Mouse (Mus musculus): Measurements from ENCODE around the gene Pigu. TPM values are rescaled to one million over a fixed set of nuclear protein-coding genes. Genes with fewer than 3 reads are reported as not detected.

The Pigu gene
- polyA plus RNA-seq, 1 experiment from 2014 or later, result 68.2 TPM

GRCm38 (mm10) chr2:155336254-155336653 lies 21.0 kb downstream of the Pigu start:
- Histone ChIP-seq H3K27ac (ENCODE audit: low read depth, low read length) (no peak overlapping the region), H3K4me2 (ENCODE audit: low read depth, low read length) (no peak overlapping the region), H3K4me1 (ENCODE audit: control insufficient read depth, insufficient read depth, low read length) (no peaks in the 10 kb centered on the region), H3K9ac (replicated peaks; ENCODE audit: low read depth, low read length) (no peak overlapping the region), H3K9me3 (ENCODE audit: control insufficient read depth, low read length) (no peaks in the 10 kb centered on the region), H3K36me3 (ENCODE audit: control insufficient read depth, insufficient read depth, low read length) (peaks cover 2% of the 10 kb centered on the region; the same call in 1 of the 2 replicates), H3K27me3 (ENCODE audit: control insufficient read depth, insufficient read depth, low read length) (no peaks in the 10 kb centered on the region), H3K4me3 (ENCODE audit: low read depth, low read length) (no peak overlapping the region)
- WGBS, result 95% methylated on average over 3 of the region's 3 CpGs
- no peak for ATAC-seq (ENCODE audit: low read depth)

GRCm38 (mm10) chr2:155335231-155335630 lies 22.0 kb downstream of the Pigu start:
- no peaks in the 10 kb centered on the region for H3K27me3 ChIP-seq (ENCODE audit: control insufficient read depth, insufficient read depth, low read length)
- no peak for ATAC-seq (ENCODE audit: low read depth)
- no peaks in the 10 kb centered on the region for H3K9me3 ChIP-seq (ENCODE audit: control insufficient read depth, low read length)
- no peak overlapping the region for H3K4me2 ChIP-seq (ENCODE audit: low read depth, low read length)
- H3K4me3 ChIP-seq (ENCODE audit: low read depth, low read length), result no peak overlapping the region
- WGBS, result 83% methylated on average over 1 of the region's 1 CpGs
- no peak overlapping the region for H3K9ac ChIP-seq (replicated peaks; ENCODE audit: low read depth, low read length)
- no peak overlapping the region for H3K27ac ChIP-seq (ENCODE audit: low read depth, low read length)
- no peaks in the 10 kb centered on the region for H3K4me1 ChIP-seq (ENCODE audit: control insufficient read depth, insufficient read depth, low read length)
- peaks cover 2% of the 10 kb centered on the region; the same call in 1 of the 2 replicates for H3K36me3 ChIP-seq (ENCODE audit: control insufficient read depth, insufficient read depth, low read length)

- H3K27me3 ChIP-seq (ENCODE audit: control insufficient read depth, insufficient read depth, low read length), result no peaks in the 10 kb centered on the region
- H3K36me3 ChIP-seq (ENCODE audit: control insufficient read depth, insufficient read depth, low read length), result peaks cover 2% of the 10 kb centered on the region; the same call in 1 of the 2 replicates
- H3K4me3 ChIP-seq (ENCODE audit: low read depth, low read length), result no peak overlapping the region
- no peaks in the 10 kb centered on the region for H3K4me1 ChIP-seq (ENCODE audit: control insufficient read depth, insufficient read depth, low read length)
- H3K4me2 ChIP-seq (ENCODE audit: low read depth, low read length), result no peak overlapping the region
- no peak overlapping the region for H3K9ac ChIP-seq (replicated peaks; ENCODE audit: low read depth, low read length)
- no peak overlapping the region for H3K27ac ChIP-seq (ENCODE audit: low read depth, low read length)
- ATAC-seq (ENCODE audit: low read depth), result no peak
- no peaks in the 10 kb centered on the region for H3K9me3 ChIP-seq (ENCODE audit: control insufficient read depth, low read length)
- 89% methylated on average over 1 of the region's 1 CpGs for WGBS
Observed at GRCm38 (mm10) chr2:155333421-155333820, 23.8 kb downstream of the Pigu start.

GRCm38 (mm10) chr2:155331351-155331750 lies 25.9 kb downstream of the Pigu start:
- no peaks in the 10 kb centered on the region for H3K4me1 ChIP-seq (ENCODE audit: control insufficient read depth, insufficient read depth, low read length)
- H3K27ac ChIP-seq (ENCODE audit: low read depth, low read length), result no peak overlapping the region
- no peak overlapping the region for H3K9ac ChIP-seq (replicated peaks; ENCODE audit: low read depth, low read length)
- H3K9me3 ChIP-seq (ENCODE audit: control insufficient read depth, low read length), result no peaks in the 10 kb centered on the region
- H3K4me2 ChIP-seq (ENCODE audit: low read depth, low read length), result no peak overlapping the region
- WGBS, result 95% methylated on average over 4 of the region's 4 CpGs
- H3K27me3 ChIP-seq (ENCODE audit: control insufficient read depth, insufficient read depth, low read length), result no peaks in the 10 kb centered on the region
- no peak overlapping the region for H3K4me3 ChIP-seq (ENCODE audit: low read depth, low read length)
- no peak for ATAC-seq (ENCODE audit: low read depth)
- peaks cover 9% of the 10 kb centered on the region for H3K36me3 ChIP-seq (ENCODE audit: control insufficient read depth, insufficient read depth, low read length)

- no peaks in the 10 kb centered on the region for H3K4me1 ChIP-seq (ENCODE audit: control insufficient read depth, insufficient read depth, low read length)
- H3K4me2 ChIP-seq (ENCODE audit: low read depth, low read length), result no peak overlapping the region
- ATAC-seq (ENCODE audit: low read depth), result no peak
- H3K27ac ChIP-seq (ENCODE audit: low read depth, low read length), result no peak overlapping the region
- WGBS, result 97% methylated on average over 4 of the region's 4 CpGs
- H3K36me3 ChIP-seq (ENCODE audit: control insufficient read depth, insufficient read depth, low read length), result peaks cover 9% of the 10 kb centered on the region
- H3K4me3 ChIP-seq (ENCODE audit: low read depth, low read length), result no peak overlapping the region
- H3K9ac ChIP-seq (replicated peaks; ENCODE audit: low read depth, low read length), result no peak overlapping the region
- no peaks in the 10 kb centered on the region for H3K27me3 ChIP-seq (ENCODE audit: control insufficient read depth, insufficient read depth, low read length)
- H3K9me3 ChIP-seq (ENCODE audit: control insufficient read depth, low read length), result no peaks in the 10 kb centered on the region
Observed at GRCm38 (mm10) chr2:155330811-155331210, 26.4 kb downstream of the Pigu start.

GRCm38 (mm10) chr2:155329707-155330106 lies 27.5 kb downstream of the Pigu start:
- Histone ChIP-seq H3K4me3 (ENCODE audit: low read depth, low read length) (no peak overlapping the region), H3K4me2 (ENCODE audit: low read depth, low read length) (no peak overlapping the region), H3K4me1 (ENCODE audit: control insufficient read depth, insufficient read depth, low read length) (no peaks in the 10 kb centered on the region), H3K27ac (ENCODE audit: low read depth, low read length) (no peak overlapping the region), H3K27me3 (ENCODE audit: control insufficient read depth, insufficient read depth, low read length) (no peaks in the 10 kb centered on the region), H3K9ac (replicated peaks; ENCODE audit: low read depth, low read length) (no peak overlapping the region), H3K36me3 (ENCODE audit: control insufficient read depth, insufficient read depth, low read length) (peaks cover 6% of the 10 kb centered on the region), H3K9me3 (ENCODE audit: control insufficient read depth, low read length) (no peaks in the 10 kb centered on the region)
- ATAC-seq (ENCODE audit: low read depth), result no peak
- 93% methylated on average over 2 of the region's 2 CpGs for WGBS

GRCm38 (mm10) chr2:155328906-155329305 lies 28.3 kb downstream of the Pigu start:
- Histone ChIP-seq H3K4me1 (ENCODE audit: control insufficient read depth, insufficient read depth, low read length) (no peaks in the 10 kb centered on the region), H3K9ac (replicated peaks; ENCODE audit: low read depth, low read length) (no peak overlapping the region), H3K4me2 (ENCODE audit: low read depth, low read length) (no peak overlapping the region), H3K27ac (ENCODE audit: low read depth, low read length) (no peak overlapping the region), H3K27me3 (ENCODE audit: control insufficient read depth, insufficient read depth, low read length) (no peaks in the 10 kb centered on the region), H3K9me3 (ENCODE audit: control insufficient read depth, low read length) (no peaks in the 10 kb centered on the region), H3K36me3 (ENCODE audit: control insufficient read depth, insufficient read depth, low read length) (peaks cover 6% of the 10 kb centered on the region), H3K4me3 (ENCODE audit: low read depth, low read length) (no peak overlapping the region)
- no peak for ATAC-seq (ENCODE audit: low read depth)

- H3K36me3 ChIP-seq (ENCODE audit: control insufficient read depth, insufficient read depth, low read length), result peaks cover 6% of the 10 kb centered on the region
- H3K4me3 ChIP-seq (ENCODE audit: low read depth, low read length), result no peak overlapping the region
- H3K27ac ChIP-seq (ENCODE audit: low read depth, low read length), result no peak overlapping the region
- WGBS, result 95% methylated on average over 5 of the region's 5 CpGs
- H3K9me3 ChIP-seq (ENCODE audit: control insufficient read depth, low read length), result no peaks in the 10 kb centered on the region
- ATAC-seq (ENCODE audit: low read depth), result no peak
- no peak overlapping the region for H3K9ac ChIP-seq (replicated peaks; ENCODE audit: low read depth, low read length)
- H3K4me2 ChIP-seq (ENCODE audit: low read depth, low read length), result no peak overlapping the region
- H3K27me3 ChIP-seq (ENCODE audit: control insufficient read depth, insufficient read depth, low read length), result no peaks in the 10 kb centered on the region
- no peaks in the 10 kb centered on the region for H3K4me1 ChIP-seq (ENCODE audit: control insufficient read depth, insufficient read depth, low read length)
Observed at GRCm38 (mm10) chr2:155327906-155328305, 29.3 kb downstream of the Pigu start.

- 88% methylated on average over 4 of the region's 4 CpGs for WGBS
- no peak overlapping the region for H3K27ac ChIP-seq (ENCODE audit: low read depth, low read length)
- H3K36me3 ChIP-seq (ENCODE audit: control insufficient read depth, insufficient read depth, low read length), result peaks cover 6% of the 10 kb centered on the region
- H3K9me3 ChIP-seq (ENCODE audit: control insufficient read depth, low read length), result no peaks in the 10 kb centered on the region
- ATAC-seq (ENCODE audit: low read depth), result no peak
- H3K4me2 ChIP-seq (ENCODE audit: low read depth, low read length), result no peak overlapping the region
- no peaks in the 10 kb centered on the region for H3K4me1 ChIP-seq (ENCODE audit: control insufficient read depth, insufficient read depth, low read length)
- no peak overlapping the region for H3K9ac ChIP-seq (replicated peaks; ENCODE audit: low read depth, low read length)
- no peaks in the 10 kb centered on the region for H3K27me3 ChIP-seq (ENCODE audit: control insufficient read depth, insufficient read depth, low read length)
- H3K4me3 ChIP-seq (ENCODE audit: low read depth, low read length), result no peak overlapping the region
Observed at GRCm38 (mm10) chr2:155326001-155326400, 31.2 kb downstream of the Pigu start.

GRCm38 (mm10) chr2:155320596-155320995 lies 36.6 kb downstream of the Pigu start:
- Histone ChIP-seq H3K4me1 (ENCODE audit: control insufficient read depth, insufficient read depth, low read length) (no peaks in the 10 kb centered on the region), H3K9me3 (ENCODE audit: control insufficient read depth, low read length) (no peaks in the 10 kb centered on the region), H3K4me2 (ENCODE audit: low read depth, low read length) (no peak overlapping the region), H3K9ac (replicated peaks; ENCODE audit: low read depth, low read length) (no peak overlapping the region), H3K4me3 (ENCODE audit: low read depth, low read length) (no peak overlapping the region), H3K27me3 (ENCODE audit: control insufficient read depth, insufficient read depth, low read length) (no peaks in the 10 kb centered on the region), H3K27ac (ENCODE audit: low read depth, low read length) (no peak overlapping the region), H3K36me3 (ENCODE audit: control insufficient read depth, insufficient read depth, low read length) (peaks cover 4% of the 10 kb centered on the region; the same call in 1 of the 2 replicates)
- WGBS, result 74% methylated on average over 5 of the region's 5 CpGs
- no peak for ATAC-seq (ENCODE audit: low read depth)

All from neural tube, embryonic 14.5 days (tissue).